Mouse (Mus musculus) stomach, embryonic 14.5 days (tissue): Measurements from ENCODE around the gene Hes3. TPM values are rescaled to one million over a fixed set of nuclear protein-coding genes. Genes with fewer than 3 reads are reported as not detected.

Experiments used
- ATAC-seq: fragments of 200-750 bp; cut with Nextera tagmentation; 2 replicates; pipeline ENCODE4 v1.8.0; 2017; ENCODE audit warnings: low read depth, moderate TSS enrichment; ENCODE audit not compliant: insufficient number of reproducible peaks, insufficient read depth, low FRiP score
- H3K27ac ChIP-seq: fragments of 300-500 bp; sonication (generic); 2 replicates; pipeline ENCODE4 v1.5.1; 2014; ENCODE audit warnings: mild to moderate bottlenecking, low read length, moderate library complexity, mixed read lengths
- H3K27me3 ChIP-seq: fragments of 300-500 bp; sonication (generic); 2 replicates; pipeline ENCODE4 v1.6.1; 2014; ENCODE audit warnings: low read length, control low read depth, mixed read lengths; ENCODE audit not compliant: control insufficient read depth, insufficient read depth
- H3K36me3 ChIP-seq: fragments of 300-500 bp; sonication (generic); 2 replicates; pipeline ENCODE4 v1.6.1; 2014; ENCODE audit warnings: mild to moderate bottlenecking, control low read depth, low read length, moderate library complexity, mixed read lengths; ENCODE audit not compliant: control insufficient read depth, insufficient read depth
- H3K4me1 ChIP-seq: fragments of 300-500 bp; sonication (generic); 2 replicates; pipeline ENCODE4 v1.6.1; 2014; ENCODE audit warnings: low read length, control low read depth, mixed read lengths; ENCODE audit not compliant: control insufficient read depth, insufficient read depth
- H3K4me2 ChIP-seq: fragments of 300-500 bp; sonication (generic); replicated peaks from 2 replicates; pipeline ENCODE4 v1.6.1; 2014; ENCODE audit warnings: low read depth, low read length, control low read depth
- H3K4me3 ChIP-seq: fragments of 300-500 bp; sonication (generic); 2 replicates; pipeline ENCODE4 v1.5.1; 2014; ENCODE audit warnings: low read depth, low read length, control low read depth
- H3K9ac ChIP-seq: fragments of 300-500 bp; sonication (generic); replicated peaks from 2 replicates; pipeline ENCODE4 v1.6.1; 2014; ENCODE audit warnings: low read depth, mild to moderate bottlenecking, control low read depth, low read length, moderate library complexity, mixed read lengths
- H3K9me3 ChIP-seq: fragments of 300-500 bp; sonication (generic); 2 replicates; pipeline ENCODE4 v1.6.1; 2016; ENCODE audit warnings: low read depth, low read length, control low read depth; ENCODE audit not compliant: control insufficient read depth
- WGBS: fragments of 180-500 bp; shearing (Covaris S2); extraction: QIAGEN DNeasy Blood & Tissue Kit; methylation state at CpG from one replicate; pipeline ENCODE4 v1.1.7; 2014; 5-methylcytosine and 5-hydroxymethylcytosine counted together
- polyA plus RNA-seq: library from polyadenylated mRNA; unstranded; fragments of >200 nt; fragmentation: Nextera tagmentation; extraction: Ambion mirVana; gene quantifications from 2 replicates; pipeline ENCODE4 v1.2.1, GENCODE M21; 2014

The Hes3 gene
- polyA plus RNA-seq, 1 experiment from 2014 or later = 0.43 TPM

- no peak for ATAC-seq
- WGBS = 86% methylated on average over 6 of the region's 6 CpGs
- H3K9ac ChIP-seq = no peak overlapping the region
These were observed 45.5 kb downstream of the Hes3 start for GRCm38 (mm10) chr4:152246011-152246410.

GRCm38 (mm10) chr4:152244545-152245522 lies 46.6 kb downstream of the Hes3 start:
- ATAC-seq = no peak
- Histone ChIP-seq H3K9ac (no peak overlapping the region), H3K36me3 (no peaks in the 10 kb centered on the region), H3K27ac (no peak overlapping the region), H3K4me2 (no peak overlapping the region), H3K4me1 (no peaks in the 10 kb centered on the region), H3K4me3 (no peak overlapping the region), H3K27me3 (no peaks in the 10 kb centered on the region), H3K9me3 (no peaks in the 10 kb centered on the region)
- WGBS = 78% methylated on average over 11 of the region's 11 CpGs

More at GRCm38 (mm10) chr4:152246011-152246410, 45.5 kb downstream of the Hes3 start:
- Histone ChIP-seq H3K27me3 (no peaks in the 10 kb centered on the region), H3K4me1 (no peaks in the 10 kb centered on the region), H3K4me2 (no peak overlapping the region), H3K36me3 (no peaks in the 10 kb centered on the region), H3K9me3 (no peaks in the 10 kb centered on the region), H3K4me3 (no peak overlapping the region), H3K27ac (no peak overlapping the region)

- H3K9ac ChIP-seq = no peak overlapping the region
- H3K9me3 ChIP-seq = no peaks in the 10 kb centered on the region
- H3K4me1 ChIP-seq = no peaks in the 10 kb centered on the region
- ATAC-seq = no peak
- no peak overlapping the region for H3K4me3 ChIP-seq
- H3K4me2 ChIP-seq = no peak overlapping the region
- H3K36me3 ChIP-seq = no peaks in the 10 kb centered on the region
- no peak overlapping the region for H3K27ac ChIP-seq
- H3K27me3 ChIP-seq = no peaks in the 10 kb centered on the region
- WGBS = 90% methylated on average over 8 of the region's 8 CpGs
These were observed 47.5 kb downstream of the Hes3 start for GRCm38 (mm10) chr4:152243969-152244368.

GRCm38 (mm10) chr4:152243241-152243891 lies 48.1 kb downstream of the Hes3 start:
- no peak overlapping the region for H3K9ac ChIP-seq
- no peaks in the 10 kb centered on the region for H3K27me3 ChIP-seq
- H3K4me2 ChIP-seq = no peak overlapping the region
- H3K4me1 ChIP-seq = no peaks in the 10 kb centered on the region
- no peaks in the 10 kb centered on the region for H3K9me3 ChIP-seq
- H3K36me3 ChIP-seq = no peaks in the 10 kb centered on the region
- no peak for ATAC-seq
- H3K27ac ChIP-seq = no peak overlapping the region
- no peak overlapping the region for H3K4me3 ChIP-seq
- 81% methylated on average over 9 of the region's 9 CpGs for WGBS

GRCm38 (mm10) chr4:152239974-152240373 lies 51.5 kb downstream of the Hes3 start:
- Histone ChIP-seq H3K4me1 (no peaks in the 10 kb centered on the region), H3K4me3 (no peak overlapping the region), H3K9me3 (no peaks in the 10 kb centered on the region), H3K4me2 (no peak overlapping the region), H3K9ac (no peak overlapping the region), H3K36me3 (no peaks in the 10 kb centered on the region), H3K27ac (no peak overlapping the region), H3K27me3 (no peaks in the 10 kb centered on the region)
- WGBS = 76% methylated on average over 4 of the region's 4 CpGs
- ATAC-seq = no peak

Other genes with a start within 250 kb of the Hes3 start
- gene Plekhg5, start 219.2 kb downstream of the Hes3 start, polyA plus RNA-seq = 10.4 and 11.5 TPM in 2 replicates
- gene Tnfrsf25, start 175.7 kb downstream of the Hes3 start, polyA plus RNA-seq = 0.67 and 0.91 TPM in 2 replicates
- 10.5 and 10.9 TPM in 2 replicates for gene Espn, start 139.3 kb downstream of the Hes3 start, polyA plus RNA-seq
- gene Hes2, start 132.8 kb downstream of the Hes3 start, polyA plus RNA-seq = 0.29 and 0.55 TPM in 2 replicates
- gene Acot7, start 113.5 kb downstream of the Hes3 start, polyA plus RNA-seq = 71.4 and 72.4 TPM in 2 replicates
- gene Gpr153, start 17.4 kb downstream of the Hes3 start, polyA plus RNA-seq = 14.2 and 19.1 TPM in 2 replicates
- gene Icmt, start 5.6 kb upstream of the Hes3 start, polyA plus RNA-seq = 20.2 and 22.6 TPM in 2 replicates
- gene Rnf207, start 27.3 kb upstream of the Hes3 start, polyA plus RNA-seq = 1.00 and 1.1 TPM in 2 replicates
- gene Rpl22, start 34.1 kb upstream of the Hes3 start, polyA plus RNA-seq = 483 and 497 TPM in 2 replicates
- gene Chd5, start 47.0 kb upstream of the Hes3 start, polyA plus RNA-seq = 0.39 and 0.81 TPM in 2 replicates
- gene Nphp4, start 185.0 kb upstream of the Hes3 start, polyA plus RNA-seq = 2.5 and 4.0 TPM in 2 replicates
- gene Kcnab2, start 186.2 kb upstream of the Hes3 start, polyA plus RNA-seq = 3.9 and 4.1 TPM in 2 replicates